Mouse (Mus musculus) left cerebral cortex, adult 2 months (tissue): ENCODE data around the gene Btbd35f19. TPM values are rescaled to one million over a fixed set of nuclear protein-coding genes. Genes with fewer than 3 reads are reported as not detected.
"Not testable (repeated sequence)": the region's sequence is repeated elsewhere in the genome, so short reads cannot be mapped to it uniquely, and the experiment has no call there.

ENCODE experiments used
- DNase-seq, 2 experiments: peaks; one replicate each; pipeline ENCODE4 v3.0.0; 2021 to 2022; ENCODE audit warnings: low spot score in 2 of 2, mixed read lengths in 1 of 2; ENCODE audit errors: extremely low spot score in 1 of 2
- H3K27ac ChIP-seq: fragments of 200-600 bp; 2 replicates; pipeline ENCODE4 v1.8.1; 2022
- H3K4me3 ChIP-seq: fragments of 200-600 bp; 2 replicates; pipeline ENCODE4 v1.8.1; 2022
- intact Hi-C: fragments of 180-260 bp; cut with DNase I; formaldehyde crosslinking; loops from one replicate; pipeline ENCODE4 v1.15.1; 2025
- long read RNA-seq, 2 experiments: library from polyadenylated mRNA; stranded (forward); transcript quantifications; one replicate each; pipeline ENCODE4 v2.0.0; 2021; ENCODE audit warnings: borderline mapping rate in 2 of 2
- total RNA-seq, 2 experiments: library from RNA; stranded (reverse); gene quantifications; 2 replicates each; pipeline ENCODE4 v1.2.3; 2021

Gene Btbd35f19
- total RNA-seq: not detected
- long read RNA-seq, experiment 1: 0 reads
- long read RNA-seq, experiment 2: 0 reads

GRCm38 (mm10) chrX:31383818-31384217 is at the start of gene Btbd35f19:
TSS of gene Btbd35f19 (minus strand) at chrX:31383918.
- intact Hi-C loops, DNase-seq, H3K27ac ChIP-seq, H3K4me3 ChIP-seq: not testable (repeated sequence)

DNA sequence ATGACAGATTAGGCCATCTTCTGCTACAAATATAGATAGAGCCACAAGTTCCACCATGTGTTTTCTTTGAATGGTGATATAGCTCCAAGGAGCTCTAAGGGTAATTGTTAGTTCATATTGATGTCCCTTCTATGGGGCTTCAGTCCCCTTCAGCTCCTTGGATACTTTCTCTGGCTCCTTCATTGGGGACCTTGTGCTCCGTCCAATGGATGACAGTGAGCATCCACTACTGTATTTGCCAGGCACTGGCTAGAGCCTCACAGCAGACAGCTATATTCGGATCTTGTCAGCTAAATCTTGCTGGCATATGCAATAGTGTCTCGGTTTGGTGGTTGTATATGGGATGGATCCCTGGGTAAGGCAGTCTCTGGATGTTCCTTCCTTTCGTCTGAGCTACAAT is 41.8 kb downstream of the Btbd35f19 start:
- DNase-seq, intact Hi-C loops, H3K27ac ChIP-seq, H3K4me3 ChIP-seq: not testable (repeated sequence)

DNA sequence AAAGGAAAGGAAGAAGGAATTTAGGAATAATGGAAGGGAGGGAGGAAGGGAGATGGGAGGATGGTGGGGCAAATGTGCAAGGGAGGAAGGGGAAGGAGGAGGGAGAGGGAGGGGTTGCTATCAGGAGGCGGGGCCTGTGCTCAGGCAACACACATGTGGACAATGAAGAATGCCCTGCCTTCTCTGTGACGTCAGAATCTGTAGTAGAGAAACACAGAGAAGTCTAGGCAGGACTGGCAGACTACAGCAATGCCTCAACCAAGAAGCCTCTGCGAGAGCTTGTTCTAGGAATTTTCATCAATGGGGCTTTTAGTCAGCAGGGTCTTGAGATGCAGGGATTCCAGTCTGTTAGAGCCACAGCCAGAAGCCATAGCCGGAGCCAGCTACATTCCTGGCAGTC is 47.6 kb downstream of the Btbd35f19 start, which contains the start of gene Btbd35f26:
TSS of gene Btbd35f26 (plus strand) at position 301 of the 400 bp plus-strand sequence.
- DNase-seq, H3K27ac ChIP-seq, H3K4me3 ChIP-seq, intact Hi-C loops: not testable (repeated sequence)

Other genes starting within 250 kb of the Btbd35f19 start
- not detected for gene Spin2f, start 130.0 kb downstream of the Btbd35f19 start, total RNA-seq
- gene Btbd35f26, start 47.5 kb downstream of the Btbd35f19 start, total RNA-seq: not detected
- gene Gm21883, start 190.4 kb upstream of the Btbd35f19 start, total RNA-seq: not detected
- not detected for gene Spin2e, start 235.0 kb upstream of the Btbd35f19 start, total RNA-seq